Mouse (Mus musculus): ENCODE measurements around the gene Diaph3. TPM values are rescaled to one million over a fixed set of nuclear protein-coding genes. Genes with fewer than 3 reads are reported as not detected.

The Diaph3 gene
- total RNA-seq, 2 experiments from 2014 or later: 20.9 to 28.3 TPM

DNA sequence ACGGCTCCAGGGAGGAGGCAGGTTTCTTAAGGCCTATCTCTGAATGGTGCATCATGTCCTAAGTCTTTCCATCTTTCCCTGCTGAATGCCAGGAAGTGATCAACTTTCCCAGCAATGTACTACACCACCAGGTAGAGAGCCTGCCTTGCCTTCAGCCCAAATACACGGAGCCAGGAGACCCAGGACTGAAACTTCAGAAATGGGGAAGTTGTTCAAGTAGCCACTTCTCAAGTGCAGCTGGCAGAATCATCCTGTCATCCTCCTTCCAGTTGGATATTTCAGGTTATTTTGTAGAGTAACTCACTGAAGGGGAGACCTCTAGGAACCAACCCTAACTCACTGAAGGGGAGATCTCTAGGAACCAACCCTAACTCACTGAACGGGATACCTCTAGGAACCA is 297.0 kb downstream of the Diaph3 start:
- DNase-seq: no peak

DNA sequence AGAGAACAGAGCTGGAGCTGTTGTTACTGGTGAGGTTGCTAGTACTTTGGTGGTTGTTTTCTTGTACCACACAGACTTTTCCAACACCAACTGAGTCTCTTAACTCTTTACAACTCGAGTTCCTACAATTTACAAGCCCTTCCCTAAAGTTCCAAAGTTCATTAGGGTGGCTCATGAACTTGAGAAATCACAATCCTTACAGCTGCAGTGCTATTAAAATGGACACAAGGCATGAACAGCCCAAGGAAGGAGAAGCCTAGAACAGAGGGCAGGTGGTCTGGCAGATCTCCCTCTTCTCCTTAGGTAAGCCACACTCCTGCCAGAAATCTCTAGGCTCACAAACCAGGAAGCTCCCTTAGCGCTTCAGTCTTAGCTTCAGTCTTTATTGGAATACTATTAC is 303.4 kb downstream of the Diaph3 start:
- no peak for DNase-seq

DNA sequence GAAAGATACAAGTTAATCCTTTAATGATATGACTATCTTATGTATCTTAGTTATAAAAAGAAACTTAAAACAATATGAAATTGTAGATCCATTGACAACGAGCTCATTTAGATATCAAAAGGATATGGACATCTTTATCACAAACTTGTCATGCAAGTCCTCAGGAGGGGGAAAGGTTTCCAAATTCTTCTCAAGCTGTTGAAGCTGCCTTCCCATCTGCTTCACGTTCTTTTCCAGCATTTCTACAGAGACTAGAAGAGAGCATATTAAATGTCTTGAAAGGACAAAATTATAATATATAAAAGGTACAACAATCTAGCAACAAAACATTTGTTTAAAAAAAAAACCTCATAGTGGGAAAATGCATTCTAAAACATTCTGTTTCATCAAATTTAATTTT is 306.2 kb downstream of the Diaph3 start:
- DNase-seq: no peak

DNA sequence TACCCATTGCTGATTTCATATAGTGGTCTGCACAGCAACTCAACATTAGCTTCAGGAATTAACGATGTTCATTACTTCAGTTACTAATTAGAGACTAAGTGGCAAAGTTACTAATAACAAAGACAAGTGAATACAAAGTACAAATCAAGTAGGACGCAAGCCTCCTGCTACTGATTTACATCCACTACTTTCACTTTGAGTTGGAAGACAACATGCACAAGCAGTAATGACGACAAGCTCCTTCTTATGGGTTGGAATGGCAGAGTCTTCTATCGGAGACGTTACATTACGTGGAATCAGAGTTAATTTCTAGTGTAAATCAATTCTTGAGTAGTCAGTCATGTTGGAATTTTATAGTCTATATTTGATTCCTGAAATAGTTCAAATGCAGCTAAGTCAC is 306.8 kb downstream of the Diaph3 start:
- no peak for DNase-seq

DNA sequence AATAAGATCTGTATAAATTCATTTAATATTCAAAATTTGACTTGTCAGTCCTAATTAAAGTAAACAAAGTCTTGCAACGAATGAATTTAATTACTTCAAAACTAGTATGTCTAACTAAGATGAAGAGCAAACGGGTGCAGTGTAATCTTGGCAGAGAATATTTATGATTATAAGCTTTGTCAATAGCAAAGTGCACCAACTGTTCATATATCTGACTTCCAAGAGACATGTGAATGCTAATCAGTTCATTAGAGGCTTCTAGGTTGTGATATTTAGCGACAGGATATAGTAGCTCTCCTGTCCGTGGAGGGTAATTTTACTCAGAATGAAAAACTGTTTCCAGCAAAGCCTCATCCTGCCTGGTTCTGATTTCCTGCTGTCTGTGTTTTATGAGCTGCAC is 308.0 kb downstream of the Diaph3 start:
- no peak for DNase-seq

DNA sequence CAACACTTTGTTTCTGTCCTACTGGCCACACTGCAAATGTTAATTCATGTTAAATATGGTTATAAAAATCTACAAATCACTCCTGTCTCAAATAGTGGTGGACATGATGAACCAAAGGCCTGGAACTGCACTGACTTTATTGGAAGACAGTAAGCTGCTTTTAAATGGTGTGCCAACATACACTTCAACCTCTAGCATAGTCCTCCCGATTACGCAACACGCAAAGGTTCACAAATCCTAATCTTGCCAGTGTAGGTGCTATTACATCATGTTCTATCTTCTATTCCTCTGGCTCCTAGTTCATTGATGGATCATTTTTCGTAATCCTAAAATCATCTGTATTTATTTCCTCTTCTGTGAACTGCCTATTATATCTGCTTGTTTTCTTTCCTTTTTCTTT is 324.8 kb downstream of the Diaph3 start:
- no peak for DNase-seq

DNA sequence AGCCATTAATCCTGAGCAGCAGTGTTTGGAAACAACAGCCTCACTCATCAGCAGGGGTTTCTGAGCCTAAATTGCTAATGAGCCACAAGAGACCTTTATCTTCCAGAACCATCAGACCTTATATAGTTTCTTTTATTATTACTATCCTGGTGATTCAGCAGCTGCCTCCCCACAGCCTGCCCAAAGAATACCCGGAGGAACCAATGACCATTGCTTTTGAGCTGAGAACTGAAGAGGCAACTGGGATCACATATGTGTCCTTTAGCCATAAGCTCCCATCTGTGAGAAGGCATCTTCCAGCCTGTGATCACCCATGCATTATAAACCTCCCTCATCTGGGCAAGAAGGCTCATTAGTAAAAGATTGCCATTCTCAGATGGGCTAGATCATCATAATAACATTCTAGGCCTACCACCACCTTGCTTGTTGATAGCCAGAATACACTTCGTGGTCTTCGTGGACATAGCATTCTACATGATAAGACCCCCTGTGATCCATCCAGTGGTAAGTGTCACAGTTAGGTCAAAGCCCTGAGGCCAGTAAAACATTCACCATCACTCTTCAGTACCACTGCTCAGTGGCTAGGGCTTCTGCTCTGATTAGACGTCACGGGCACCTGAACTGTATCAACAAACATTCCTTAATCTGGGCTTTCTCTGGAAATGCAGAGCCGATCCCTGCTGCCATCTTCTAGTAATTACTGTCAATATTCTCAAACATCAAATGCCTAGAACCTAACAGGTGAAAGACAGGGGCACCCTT is 352.0 kb downstream of the Diaph3 start:
- DNase-seq: no peak

DNA sequence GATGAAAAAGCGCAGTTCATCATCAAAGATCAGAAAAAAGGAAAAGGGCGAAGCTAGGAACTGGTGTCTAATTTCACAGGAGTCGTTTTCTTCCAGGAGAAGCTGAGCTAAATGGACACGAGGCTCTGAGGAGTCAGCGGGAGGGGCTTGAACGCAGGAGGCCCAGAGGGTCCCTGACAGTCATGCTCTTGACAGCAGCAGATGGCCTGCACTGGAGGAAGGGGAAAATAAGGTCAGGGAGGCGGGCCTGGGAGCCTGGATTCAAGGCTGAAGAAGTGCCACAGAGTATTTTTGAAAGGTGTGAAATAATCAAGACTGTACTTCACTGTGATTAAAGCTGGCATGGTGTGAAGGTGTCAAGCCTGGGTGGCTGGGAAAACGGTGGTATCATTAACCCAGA is 354.2 kb downstream of the Diaph3 start:
- DNase-seq: no peak

DNA sequence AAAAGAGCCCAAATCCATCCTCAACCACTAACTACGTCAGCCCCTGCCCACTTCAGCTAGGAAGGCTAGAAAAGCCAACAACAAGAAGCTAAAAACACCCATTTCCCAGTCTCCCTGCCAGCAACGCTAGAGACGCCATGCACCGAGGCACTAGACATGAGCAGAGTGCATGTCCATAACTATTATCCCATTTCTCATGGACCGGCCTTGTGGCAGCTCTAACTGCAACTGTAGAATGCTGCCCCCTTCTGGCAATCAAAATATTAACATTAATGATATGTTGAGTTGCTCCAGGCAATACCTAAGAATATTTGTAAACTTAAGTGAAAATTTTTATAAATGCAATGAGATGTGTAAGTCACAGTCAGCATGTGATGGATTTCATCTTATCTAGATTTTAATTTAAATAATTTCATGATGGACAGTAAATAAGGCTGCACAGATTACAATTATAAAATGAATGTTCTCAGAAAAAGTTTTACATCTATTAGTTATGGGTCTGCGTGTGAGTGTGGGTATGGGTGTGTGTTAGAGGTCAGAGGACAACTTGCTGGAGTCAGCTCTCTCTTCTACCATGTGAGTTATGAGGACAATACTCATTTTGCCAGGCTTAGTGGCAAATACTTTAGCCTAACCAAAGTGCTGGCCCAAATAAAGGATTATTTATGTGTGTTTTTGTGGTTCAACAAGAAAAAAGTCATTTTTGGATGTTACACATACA is 359.3 kb downstream of the Diaph3 start:
- peak; percentile 36 for DNase-seq

DNA sequence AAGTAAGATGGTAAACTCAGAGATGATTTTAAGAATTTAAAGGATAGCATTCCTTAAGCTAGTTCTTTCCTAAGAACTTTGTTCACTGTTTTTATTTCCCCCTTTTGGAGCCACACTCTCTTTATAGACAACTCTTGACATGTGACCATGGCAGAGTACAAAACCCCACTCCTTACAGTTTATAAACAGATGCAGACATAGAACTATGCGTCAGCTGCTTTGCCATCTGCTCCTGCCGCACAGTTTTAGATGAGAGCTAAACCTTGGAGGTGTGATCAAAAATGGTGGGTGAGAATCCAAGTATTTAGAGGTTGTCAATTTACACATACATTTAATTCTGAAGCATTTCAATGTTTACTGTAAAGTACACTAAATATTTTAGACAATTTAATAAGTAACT is 367.7 kb downstream of the Diaph3 start:
- no peak for DNase-seq

DNA sequence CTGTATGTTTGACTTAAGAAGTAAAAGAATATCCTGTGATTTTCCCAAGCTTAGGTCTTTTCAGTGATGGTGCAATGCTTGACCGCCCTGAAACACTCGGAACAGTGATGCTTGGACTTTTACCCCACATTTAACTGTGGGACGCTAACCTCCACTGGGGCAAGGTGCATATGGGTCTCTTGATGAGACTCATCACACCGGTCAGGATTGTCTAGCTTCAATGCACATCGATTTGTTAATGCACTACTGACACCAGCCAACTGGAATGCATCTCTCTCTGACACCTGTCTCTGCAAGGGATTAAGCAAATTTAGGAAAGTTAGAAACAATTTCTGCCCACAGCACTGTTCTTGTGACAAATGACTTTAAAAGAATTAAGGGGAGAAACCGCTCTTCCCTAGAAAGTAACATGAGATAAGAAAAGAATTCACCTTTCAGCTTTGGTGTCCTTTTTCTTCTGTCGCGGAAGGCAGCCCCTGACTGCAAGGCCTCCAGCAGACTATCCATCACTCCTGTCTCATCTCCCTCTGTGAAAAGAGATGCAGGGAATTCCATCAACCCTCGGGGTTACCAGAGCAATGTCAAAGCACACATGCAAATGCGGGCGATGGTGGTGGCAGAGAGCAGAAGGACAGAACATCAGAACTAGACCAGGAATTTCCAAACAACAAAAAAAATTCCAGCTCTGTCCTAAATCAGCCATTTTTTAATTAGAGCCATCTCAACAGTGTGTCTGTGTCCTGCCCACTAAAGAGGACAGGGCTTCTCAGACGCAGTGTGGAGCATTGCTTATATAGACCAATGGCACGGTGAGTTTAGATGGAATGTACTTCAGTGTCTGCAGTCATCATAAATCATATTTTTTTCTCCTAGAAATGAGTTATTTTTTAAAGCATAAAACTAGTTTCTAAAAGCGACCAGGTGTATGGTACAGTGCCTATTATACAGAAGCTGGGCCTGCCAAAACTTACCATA is 368.6 kb downstream of the Diaph3 start:
- no peak for DNase-seq

DNA sequence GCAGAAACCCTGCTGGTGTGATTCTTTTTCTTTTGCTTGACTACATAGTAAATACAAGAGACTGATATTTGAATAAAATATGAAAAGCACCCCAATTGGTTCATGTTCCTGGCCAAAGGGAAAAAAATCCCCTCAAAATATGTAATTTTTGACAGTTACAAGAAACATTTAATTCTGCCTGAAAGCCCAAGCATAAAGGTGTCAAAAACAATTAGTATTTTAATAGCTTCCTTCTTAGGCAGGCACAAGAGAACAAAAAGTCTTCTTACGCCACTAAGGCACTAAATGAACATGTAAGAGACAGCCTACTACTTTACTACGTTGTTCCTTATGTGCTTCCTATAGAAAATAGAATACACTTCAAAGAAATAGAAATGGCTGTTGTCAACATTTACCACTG is 376.7 kb downstream of the Diaph3 start:
- DNase-seq: no peak

DNA sequence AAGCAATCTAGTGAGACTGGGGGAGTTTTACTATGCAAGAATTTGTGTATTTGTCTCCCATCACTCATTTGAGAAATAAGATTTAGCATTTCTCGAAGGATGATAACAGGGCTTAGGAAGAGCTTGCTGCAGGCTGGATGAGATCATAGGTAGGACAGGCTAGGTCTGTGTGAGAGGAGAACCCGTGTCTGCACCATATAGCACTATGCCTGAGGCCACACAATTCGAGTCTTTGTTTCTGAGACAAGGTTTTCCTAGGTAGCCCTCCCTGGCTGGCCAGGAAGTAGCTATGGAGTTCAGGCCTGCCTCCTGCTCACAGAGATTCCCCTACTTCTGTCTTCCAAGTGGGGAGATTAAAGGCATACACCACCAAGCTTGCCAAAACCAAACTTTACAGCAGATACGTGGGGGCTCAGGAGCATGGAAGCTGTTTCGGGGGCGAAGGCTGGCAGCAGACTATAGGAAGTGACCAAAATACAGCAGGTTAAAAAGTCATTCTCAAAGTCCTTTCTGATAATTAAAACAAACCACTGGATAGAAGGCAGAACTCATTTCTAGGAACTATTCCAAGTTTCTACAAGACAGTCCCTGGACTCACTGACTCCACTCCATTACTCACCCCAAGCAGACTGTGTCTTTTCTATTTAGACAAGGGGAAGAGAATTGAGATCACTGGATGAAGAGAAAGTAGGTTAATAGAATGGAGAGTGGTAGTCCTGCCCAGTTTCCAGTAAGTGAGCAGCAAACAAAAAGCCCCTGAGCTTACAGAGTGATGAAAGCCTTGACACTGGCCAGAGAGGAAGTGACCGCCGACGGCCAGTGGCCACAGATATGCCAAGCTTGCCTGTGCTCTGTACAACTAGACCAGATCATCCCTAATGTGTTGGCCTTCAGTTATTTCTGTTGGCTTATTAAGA is 383.2 kb downstream of the Diaph3 start:
- peak; percentile 13 for DNase-seq

DNA sequence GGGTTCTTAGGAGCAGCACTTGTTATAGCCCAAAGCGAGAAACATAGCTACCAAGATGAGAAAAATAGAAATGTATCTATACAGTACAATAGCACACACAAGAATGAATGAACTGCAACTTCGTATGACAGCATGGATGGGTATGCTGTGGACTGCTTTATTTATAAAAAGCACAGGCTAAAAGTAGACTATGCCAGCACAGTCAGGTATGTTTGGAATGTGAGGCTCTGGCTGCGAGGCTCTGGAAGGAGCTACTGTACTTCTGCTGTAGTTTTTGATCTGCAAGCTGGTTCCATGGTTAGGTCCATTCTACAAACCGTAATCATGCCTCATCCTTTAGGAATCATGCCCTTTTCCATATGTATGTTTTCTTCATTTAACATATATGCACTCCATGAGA is 383.9 kb downstream of the Diaph3 start:
- DNase-seq: peak; percentile 37

DNA sequence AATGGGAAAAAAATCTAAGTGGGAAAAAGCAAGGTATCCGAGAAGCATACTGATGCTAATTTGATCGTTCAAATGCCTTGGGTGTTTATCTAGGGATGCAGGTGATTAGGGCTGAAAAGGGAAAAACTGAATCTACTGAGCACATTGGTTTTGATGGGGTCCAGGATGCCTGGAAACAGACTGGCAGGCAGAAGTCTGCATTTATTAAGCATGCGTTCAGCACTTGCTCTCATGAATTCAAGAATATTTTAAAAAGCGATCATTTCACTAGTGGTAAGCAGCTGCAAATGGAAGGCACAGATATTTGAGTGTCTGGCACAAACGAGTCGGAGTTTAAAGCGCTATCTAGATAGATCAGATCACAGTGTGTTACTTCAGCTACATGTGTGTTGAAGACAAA is 390.7 kb downstream of the Diaph3 start:
- DNase-seq: no peak

DNA sequence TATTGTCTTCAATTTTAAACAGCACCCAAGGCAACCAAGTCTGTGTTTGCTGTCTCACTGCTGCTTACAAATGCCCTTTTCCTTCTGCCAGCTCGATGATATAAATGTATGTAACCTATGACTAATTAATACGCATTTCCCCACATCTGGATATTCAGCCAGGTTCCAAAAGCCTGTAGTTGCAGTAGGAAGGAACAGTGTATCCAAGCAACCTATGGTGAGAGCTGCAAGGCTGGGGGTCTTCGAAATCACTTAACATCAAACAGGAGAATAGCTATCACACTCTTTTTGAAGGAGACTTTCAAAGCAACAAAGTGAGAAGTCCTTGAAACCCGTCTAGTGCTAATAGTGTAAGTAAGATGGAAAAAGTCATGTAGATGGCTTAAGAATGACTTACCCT is 391.6 kb downstream of the Diaph3 start:
- DNase-seq: no peak

DNA sequence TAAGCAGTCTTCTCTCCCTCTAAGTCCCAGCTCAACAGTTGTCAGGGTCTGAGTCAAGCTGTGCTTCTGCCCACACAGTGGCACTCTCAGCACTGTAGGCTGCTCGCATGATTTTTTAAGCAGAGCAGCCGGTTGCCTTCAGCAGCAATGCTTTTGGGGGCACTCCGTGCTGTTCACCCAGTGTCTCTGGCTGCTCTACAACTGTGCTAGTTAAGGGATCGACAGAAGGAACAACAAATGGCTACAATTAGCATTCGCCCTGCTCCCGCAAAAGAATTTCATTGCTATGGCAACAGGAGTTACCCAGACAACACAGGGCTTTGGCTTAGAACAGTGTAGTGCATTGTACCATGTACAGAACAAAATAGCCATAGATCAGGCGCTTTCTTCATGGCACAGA is 392.2 kb downstream of the Diaph3 start:
- DNase-seq: peak; percentile 11

DNA sequence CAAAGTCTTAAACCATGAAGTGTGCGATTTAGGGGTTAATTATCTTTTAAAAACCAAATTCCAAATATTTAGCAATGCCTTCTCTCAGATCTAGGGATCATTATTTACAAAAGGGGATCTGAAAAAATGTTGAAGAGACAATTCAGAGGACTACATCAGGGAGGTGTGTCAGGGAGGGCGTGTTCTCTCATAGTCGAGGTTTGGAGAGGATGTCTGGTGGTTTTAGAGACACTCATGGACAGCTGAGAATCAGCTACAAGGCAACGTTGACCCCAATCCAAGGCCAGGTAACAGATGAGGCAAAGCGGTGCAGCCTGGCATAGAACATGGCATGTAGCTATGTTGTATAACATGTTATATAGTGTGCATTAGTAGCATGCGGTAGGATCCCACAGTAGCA is 396.5 kb downstream of the Diaph3 start:
- DNase-seq: no peak

DNA sequence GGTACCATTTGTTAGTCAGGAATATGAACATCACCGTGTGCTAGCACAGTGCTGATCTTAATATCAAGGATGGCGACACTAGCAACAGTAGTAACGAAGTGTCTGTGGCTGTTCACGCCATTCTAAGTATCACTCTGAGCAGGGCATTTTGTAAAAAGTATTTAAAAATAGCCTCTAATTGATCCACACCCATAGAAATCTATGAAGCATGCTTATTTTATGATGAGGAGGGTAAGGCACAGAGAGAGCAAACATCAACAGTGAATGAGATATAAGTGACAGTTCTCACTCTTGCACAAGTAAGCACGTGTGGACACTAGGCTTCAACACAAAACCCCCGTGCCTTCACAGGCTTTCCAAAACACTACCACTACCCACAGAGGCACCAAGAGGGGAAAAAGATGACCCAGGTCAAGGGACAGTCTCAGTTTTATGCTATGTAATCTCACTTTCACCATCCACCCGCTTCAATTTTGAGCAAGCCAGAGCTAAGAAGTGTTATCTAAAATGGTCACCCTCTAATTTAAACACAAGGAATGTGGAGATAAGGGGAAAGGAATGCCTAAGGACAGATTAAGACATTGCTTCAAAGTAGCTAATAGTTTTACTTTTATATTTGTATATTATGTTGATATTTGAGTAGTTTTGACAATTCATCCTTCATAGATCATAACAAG is 399.0 kb downstream of the Diaph3 start:
- DNase-seq: no peak

DNA sequence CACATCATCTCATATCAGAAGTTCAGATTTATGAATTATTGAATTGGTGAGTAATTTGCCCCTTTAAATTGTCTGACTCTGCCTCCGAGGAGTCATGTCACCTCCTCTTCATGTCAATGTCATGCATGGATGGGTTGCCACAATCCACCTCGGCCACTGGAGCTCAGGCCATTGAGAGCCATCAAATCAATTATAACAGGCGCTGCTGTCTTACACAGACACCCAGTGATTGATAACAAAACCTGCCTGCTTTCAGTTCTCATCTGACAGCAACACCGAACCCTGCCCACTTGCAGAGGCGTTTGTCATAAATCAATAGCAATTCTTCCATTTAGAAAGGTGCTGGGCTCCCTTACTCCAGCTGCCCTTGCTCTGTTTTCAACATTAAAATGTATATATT is 402.1 kb downstream of the Diaph3 start:
- DNase-seq: no peak

DNA sequence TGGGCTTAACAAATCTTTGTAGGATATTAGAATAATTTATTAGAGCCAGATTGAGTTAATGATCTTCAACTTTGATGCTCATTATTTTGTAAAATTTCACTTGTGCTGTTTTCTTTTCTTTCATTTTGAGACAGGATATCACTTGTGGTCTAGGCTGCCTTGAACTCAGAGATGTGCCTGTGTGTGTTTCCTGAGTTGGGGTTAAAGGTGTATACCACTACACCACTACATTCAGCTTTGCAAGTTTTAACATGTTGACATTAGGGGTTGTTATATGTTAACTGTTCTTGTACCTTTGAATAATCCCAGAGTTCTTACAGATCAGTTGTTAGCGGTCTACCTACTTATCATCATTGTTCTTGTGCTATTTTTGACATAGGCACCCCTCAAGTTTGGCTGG is 404.4 kb downstream of the Diaph3 start:
- no peak for DNase-seq

Measured in heart, postnatal 4 days (tissue).